Mouse (Mus musculus) midbrain, embryonic 11.5 days (tissue): ENCODE measurements around the gene Herc2. TPM values are rescaled to one million over a fixed set of nuclear protein-coding genes. Genes with fewer than 3 reads are reported as not detected.

Experiments used
- ATAC-seq: fragments of 200-750 bp; cut with Nextera tagmentation; 2 replicates; pipeline ENCODE4 v1.8.0; 2017; ENCODE audit warnings: moderate TSS enrichment, moderate library complexity; ENCODE audit not compliant: low FRiP score
- DNase-seq: peaks from one replicate; pipeline ENCODE4 v3.0.0; 2015; ENCODE audit warnings: low spot score; ENCODE audit errors: missing footprints
- H3K27ac ChIP-seq: fragments of 300-500 bp; sonication (generic); 2 replicates; pipeline ENCODE4 v1.5.1; 2014; ENCODE audit warnings: low read depth, low read length
- H3K27me3 ChIP-seq: fragments of 300-500 bp; sonication (generic); 2 replicates; pipeline ENCODE4 v1.6.1; 2014; ENCODE audit warnings: mild to moderate bottlenecking, low read length, moderate library complexity, mixed read lengths; ENCODE audit not compliant: control insufficient read depth, insufficient read depth
- H3K36me3 ChIP-seq: fragments of 300-500 bp; sonication (generic); 2 replicates; pipeline ENCODE4 v1.6.1; 2014; ENCODE audit warnings: mild to moderate bottlenecking, low read length, moderate library complexity, mixed read lengths; ENCODE audit not compliant: control insufficient read depth, insufficient read depth
- H3K4me1 ChIP-seq: fragments of 300-500 bp; sonication (generic); 2 replicates; pipeline ENCODE4 v1.6.1; 2014; ENCODE audit warnings: low read length; ENCODE audit not compliant: control insufficient read depth, insufficient read depth
- H3K4me2 ChIP-seq: fragments of 300-500 bp; sonication (generic); 2 replicates; pipeline ENCODE4 v1.6.1; 2014; ENCODE audit warnings: mild to moderate bottlenecking, moderate library complexity
- H3K4me3 ChIP-seq: fragments of 300-500 bp; sonication (generic); 2 replicates; pipeline ENCODE4 v1.5.1; 2014; ENCODE audit warnings: low read depth, low read length
- H3K9ac ChIP-seq: fragments of 300-500 bp; sonication (generic); 2 replicates; pipeline ENCODE4 v1.6.1; 2014; ENCODE audit warnings: low read length
- H3K9me3 ChIP-seq: fragments of 300-500 bp; sonication (generic); 2 replicates; pipeline ENCODE4 v1.6.1; 2016; ENCODE audit warnings: low read length; ENCODE audit not compliant: control insufficient read depth
- WGBS: fragments of 180-500 bp; shearing (Covaris S2); extraction: QIAGEN DNeasy Blood & Tissue Kit; methylation state at CpG from one replicate; pipeline ENCODE4 v1.1.7; 2014; 5-methylcytosine and 5-hydroxymethylcytosine counted together
- polyA plus RNA-seq: library from polyadenylated mRNA; unstranded; fragments of >200 nt; fragmentation: Nextera tagmentation; extraction: Ambion mirVana; gene quantifications from 2 replicates; pipeline ENCODE4 v1.2.1, GENCODE M21; 2014

Gene Herc2
- polyA plus RNA-seq, 1 experiment from 2014 or later = 24.4 TPM

DNA sequence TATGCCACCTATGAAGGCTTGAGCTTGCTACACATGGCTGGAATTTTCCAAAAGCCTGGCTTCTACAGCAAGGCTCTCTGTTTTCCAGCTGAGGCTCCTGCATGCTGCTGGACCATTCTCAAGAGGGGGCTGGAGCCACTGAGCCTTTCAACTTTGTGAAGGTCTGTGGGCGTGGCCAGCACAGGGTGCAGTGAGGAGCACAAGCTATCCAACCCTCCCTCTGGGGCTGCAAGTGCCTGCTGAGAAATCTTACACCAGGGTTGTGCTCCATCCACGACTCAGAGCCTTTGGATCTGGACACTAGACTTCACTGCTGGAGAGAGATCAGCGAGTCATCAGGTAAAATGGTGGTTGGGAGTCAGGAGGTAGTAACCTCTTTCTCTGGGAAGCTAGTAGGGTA is 189.5 kb downstream of the Herc2 start, which contains the start of gene Oca2:
Gene Oca2, plus strand, starts transcription at position 218 of the 400 bp plus-strand sequence.
- H3K9me3 ChIP-seq = no peaks in the 10 kb centered on the region
- peaks cover 16% of the 10 kb centered on the region for H3K4me1 ChIP-seq
- H3K27me3 ChIP-seq = no peaks in the 10 kb centered on the region
- 30% methylated on average over 3 of the region's 3 CpGs for WGBS
- H3K36me3 ChIP-seq = no peaks in the 10 kb centered on the region
- no peak within 1 kb of the TSS for H3K4me2 ChIP-seq
- H3K4me3 ChIP-seq = no peak within 1 kb of the TSS
- peak; percentile 79 for DNase-seq
- no peak for ATAC-seq
- H3K27ac ChIP-seq = no peak within 1 kb of the TSS
- H3K9ac ChIP-seq = no peak within 1 kb of the TSS

DNA sequence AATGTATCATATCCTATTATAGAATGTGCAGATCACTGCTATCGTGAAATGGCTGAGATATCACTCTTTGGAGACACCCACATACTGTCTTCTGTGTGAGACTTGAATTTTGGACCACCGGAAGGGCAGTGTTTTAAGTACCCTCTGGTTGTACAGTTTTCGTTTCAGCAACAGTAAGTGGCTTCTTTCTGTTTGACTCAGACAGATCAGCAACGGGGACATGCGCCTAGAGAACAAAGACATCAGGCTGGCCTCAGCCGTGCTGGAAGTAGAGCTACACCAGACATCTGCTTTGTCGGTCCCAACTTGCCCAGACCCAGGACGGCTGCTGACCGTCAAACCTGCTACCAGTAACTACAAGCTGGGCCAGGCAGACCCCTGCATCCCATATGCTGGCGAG is 204.6 kb downstream of the Herc2 start:
- H3K4me3 ChIP-seq = no peak overlapping the region
- H3K9ac ChIP-seq = no peak overlapping the region
- 86% methylated on average over 10 of the region's 10 CpGs for WGBS
- ATAC-seq (no peak), DNase-seq (peak; percentile 57)
- H3K27me3 ChIP-seq = no peaks in the 10 kb centered on the region
- H3K9me3 ChIP-seq = no peaks in the 10 kb centered on the region
- H3K4me2 ChIP-seq = no peak overlapping the region
- no peaks in the 10 kb centered on the region for H3K4me1 ChIP-seq
- H3K36me3 ChIP-seq = no peaks in the 10 kb centered on the region
- H3K27ac ChIP-seq = no peak overlapping the region

DNA sequence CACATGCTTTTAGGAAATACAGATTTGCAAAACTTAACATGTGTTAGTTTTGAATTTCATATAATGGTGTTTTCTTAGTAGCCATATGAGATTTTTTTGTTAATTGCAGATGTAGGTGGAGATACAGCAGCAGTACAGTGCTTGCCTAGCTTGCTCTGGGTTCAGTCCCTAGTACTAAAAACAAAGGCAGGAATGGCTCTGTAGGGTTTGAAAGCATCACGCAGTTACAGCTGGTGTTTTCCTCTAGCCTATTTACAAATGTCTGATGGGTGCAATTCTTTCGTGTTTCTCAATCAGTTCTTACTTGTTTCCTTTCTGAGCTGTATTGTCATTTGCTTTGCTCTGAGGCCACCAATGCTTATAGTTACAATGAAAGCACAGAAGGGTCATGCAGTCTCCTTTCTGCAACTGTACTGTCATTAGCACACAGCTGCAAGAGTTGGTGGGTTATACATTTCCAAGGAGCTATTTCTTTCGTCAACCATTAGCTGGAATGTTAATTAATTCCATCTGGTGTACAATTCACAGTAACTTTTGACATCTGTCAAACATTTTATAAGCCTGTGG is 208.0 kb downstream of the Herc2 start:
- Histone ChIP-seq H3K27ac (no peak overlapping the region), H3K36me3 (no peaks in the 10 kb centered on the region), H3K4me1 (no peaks in the 10 kb centered on the region), H3K4me2 (no peak overlapping the region), H3K27me3 (no peaks in the 10 kb centered on the region), H3K9ac (no peak overlapping the region), H3K9me3 (no peaks in the 10 kb centered on the region), H3K4me3 (no peak overlapping the region)
- 88% methylated on average over 3 of the region's 3 CpGs for WGBS
- ATAC-seq = no peak
- no peak for DNase-seq

DNA sequence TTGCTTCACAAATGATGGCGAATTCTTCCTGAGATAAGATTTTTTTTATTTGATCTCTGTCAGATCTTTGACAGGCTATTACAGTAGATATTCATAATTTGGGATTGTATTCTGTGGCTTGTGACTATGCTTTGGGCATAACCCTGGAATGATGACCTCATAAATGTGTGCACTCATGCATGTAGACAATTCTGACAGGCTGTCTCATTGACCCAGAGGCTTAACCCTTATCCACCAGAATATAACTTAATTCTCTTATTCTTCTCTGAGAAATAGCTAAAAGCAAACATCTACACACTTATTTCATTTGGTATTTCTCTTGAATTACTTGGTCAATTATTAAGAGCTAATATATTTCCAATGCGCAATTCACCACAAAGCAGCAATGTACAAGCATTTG is 227.5 kb downstream of the Herc2 start:
- Histone ChIP-seq H3K27ac (no peak overlapping the region), H3K27me3 (no peaks in the 10 kb centered on the region), H3K9ac (no peak overlapping the region), H3K9me3 (no peaks in the 10 kb centered on the region), H3K36me3 (no peaks in the 10 kb centered on the region), H3K4me3 (no peak overlapping the region), H3K4me2 (no peak overlapping the region), H3K4me1 (no peaks in the 10 kb centered on the region)
- no peak for ATAC-seq
- DNase-seq = peak; percentile 51
- 92% methylated on average over 2 of the region's 2 CpGs for WGBS

Other genes with a start within 250 kb of the Herc2 start
- 80.6 and 81.4 TPM in 2 replicates for gene Cyfip1, start 208.5 kb upstream of the Herc2 start, polyA plus RNA-seq
- gene Nipa2, start 87.7 kb upstream of the Herc2 start, polyA plus RNA-seq = 44.8 and 48.0 TPM in 2 replicates
- gene Nipa1, start 30.2 kb upstream of the Herc2 start, polyA plus RNA-seq = 10.2 and 10.9 TPM in 2 replicates
- gene Oca2, start 189.6 kb downstream of the Herc2 start, polyA plus RNA-seq = 0.23 TPM in 1 of 2 replicates, not detected in the other